Comparison of ENCODE assay signal across 23 mouse cellular contexts in the genomic region with DNA sequence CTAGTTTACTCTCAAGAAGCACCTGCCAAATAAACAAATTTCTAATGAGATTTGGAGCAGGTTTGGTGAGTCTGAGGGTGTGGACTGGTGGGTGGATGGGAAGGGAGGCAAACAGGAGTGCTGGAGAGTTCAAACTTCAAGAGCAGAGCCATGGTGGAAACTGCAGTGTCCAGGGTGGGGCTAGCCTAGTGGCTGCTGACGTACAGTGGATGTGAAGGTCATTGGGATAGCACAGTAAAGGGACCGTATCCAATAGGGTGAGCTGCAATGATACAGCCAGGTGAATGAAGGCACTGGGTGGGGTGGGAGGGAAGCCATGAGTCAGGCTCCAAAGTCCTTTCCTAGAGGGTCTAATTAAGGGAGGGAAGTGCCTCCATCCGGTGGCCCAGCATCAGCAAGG. TPM values are rescaled to one million over a fixed set of nuclear protein-coding genes. Genes with fewer than 3 reads are reported as not detected.
"Had no signal": no experiment of that assay in that cellular context is flagged by ENCODE, and none has a peak within 500 bp of the region (broad histone marks: within the 10 kb centered on the region; RNA-seq: fewer than 3 reads in every experiment).

No protein-coding gene starts in this region.

- H3K9ac ChIP-seq: limb, embryonic 12.5 days; limb, embryonic 15.5 days; liver, embryonic 14.5 days; liver, postnatal 0 days; lung, embryonic 14.5 days; midbrain, embryonic 12.5 days; midbrain, embryonic 15.5 days; neural tube, embryonic 12.5 days; neural tube, embryonic 15.5 days had no signal

- H3K4me2 ChIP-seq: limb, embryonic 12.5 days; limb, embryonic 15.5 days; liver, embryonic 11.5 days; lung, embryonic 14.5 days; midbrain, embryonic 12.5 days; midbrain, embryonic 15.5 days; neural tube, embryonic 12.5 days; neural tube, embryonic 15.5 days had no signal

- H3K27ac ChIP-seq: left cerebral cortex, adult 2 months; limb, embryonic 12.5 days; limb, embryonic 15.5 days; liver, embryonic 14.5 days; midbrain, embryonic 12.5 days; midbrain, embryonic 15.5 days; neural tube, embryonic 12.5 days; neural tube, embryonic 15.5 days had no signal

- H3K4me3 ChIP-seq: left cerebral cortex, adult 2 months; limb, embryonic 12.5 days; limb, embryonic 15.5 days; midbrain, embryonic 12.5 days; midbrain, embryonic 15.5 days; neural tube, embryonic 12.5 days; neural tube, embryonic 15.5 days had no signal

- ATAC-seq: liver, postnatal 0 days; lung, postnatal 0 days; midbrain, embryonic 15.5 days had no signal

- H3K27me3 ChIP-seq: limb, embryonic 12.5 days; limb, embryonic 15.5 days; midbrain, embryonic 12.5 days; midbrain, embryonic 15.5 days; neural tube, embryonic 12.5 days; neural tube, embryonic 15.5 days had no signal

- DNase-seq: kidney, adult 18-20 months; kidney, adult 9 months; kidney, postnatal 14 days; kidney, postnatal 4 days; layer of hippocampus, postnatal 36 days; liver, postnatal 0 days; lung, embryonic 14.5 days; lung, postnatal 36 days; right cerebral cortex, adult 18-20 months; right cerebral cortex, postnatal 14 days; right cerebral cortex, postnatal 4 days; spleen, adult 18-20 months; thymus, postnatal 25 days had no signal

- H3K9me3 ChIP-seq: limb, embryonic 12.5 days; limb, embryonic 15.5 days; midbrain, embryonic 12.5 days; midbrain, embryonic 15.5 days; neural tube, embryonic 12.5 days; neural tube, embryonic 15.5 days had no signal

- H3K36me3 ChIP-seq: limb, embryonic 12.5 days; limb, embryonic 15.5 days; midbrain, embryonic 12.5 days; midbrain, embryonic 15.5 days; neural tube, embryonic 12.5 days; neural tube, embryonic 15.5 days had no signal

RNA-seq across cellular contexts. Expression of a gene that starts 12.1 kb away (rescaled TPM):
- total RNA-seq: left cerebral cortex, adult 2 months had no signal
